Mouse (Mus musculus) liver, postnatal 0 days (tissue): ENCODE results near the gene Ankrd6. TPM values are rescaled to one million over a fixed set of nuclear protein-coding genes. Genes with fewer than 3 reads are reported as not detected.

Experiments used
- ATAC-seq: fragments of 200-750 bp; cut with Nextera tagmentation; 2 replicates; pipeline ENCODE4 v1.8.0; 2017; ENCODE audit warnings: mild to moderate bottlenecking, moderate library complexity
- DNase-seq: peaks from one replicate; pipeline ENCODE4 v3.0.0-alpha.2; 2016
- H3K27ac ChIP-seq: fragments of 300-500 bp; sonication (generic); 2 replicates; pipeline ENCODE4 v1.5.1; 2014; ENCODE audit warnings: antibody characterized with exemption, moderate library complexity, mild to moderate bottlenecking, low read depth
- H3K27me3 ChIP-seq: fragments of 300-500 bp; sonication (generic); 2 replicates; pipeline ENCODE4 v1.6.1; 2014; ENCODE audit warnings: low read length, control low read depth, mixed read lengths; ENCODE audit not compliant: insufficient read depth
- H3K36me3 ChIP-seq: fragments of 300-500 bp; sonication (generic); replicated peaks from 2 replicates; pipeline ENCODE4 v1.6.1; 2014; ENCODE audit warnings: mild to moderate bottlenecking, control low read depth, low read length, moderate library complexity, mixed read lengths; ENCODE audit not compliant: insufficient read depth
- H3K4me1 ChIP-seq: fragments of 300-500 bp; sonication (generic); 2 replicates; pipeline ENCODE4 v1.6.1; 2014; ENCODE audit warnings: antibody characterized with exemption, mild to moderate bottlenecking, control low read depth; ENCODE audit not compliant: insufficient read depth
- H3K4me2 ChIP-seq: fragments of 300-500 bp; sonication (generic); 2 replicates; pipeline ENCODE4 v1.6.1; 2014; ENCODE audit warnings: low read depth, mild to moderate bottlenecking, low read length, moderate library complexity, mixed read lengths
- H3K4me3 ChIP-seq: fragments of 300-500 bp; sonication (generic); 2 replicates; pipeline ENCODE4 v1.5.1; 2014; ENCODE audit warnings: low read depth, low read length
- H3K9ac ChIP-seq: fragments of 300-500 bp; sonication (generic); replicated peaks from 2 replicates; pipeline ENCODE4 v1.6.1; 2014; ENCODE audit warnings: mild to moderate bottlenecking, moderate library complexity
- H3K9me3 ChIP-seq: fragments of 300-500 bp; sonication (generic); 2 replicates; pipeline ENCODE4 v1.6.1; 2016; ENCODE audit warnings: mild to moderate bottlenecking, control low read depth, low read length, mixed read lengths
- CTCF ChIP-seq: sonication (generic); IDR thresholded peaks from 2 replicates; pipeline ENCODE4 v1.5.1; 2016; ENCODE audit warnings: antibody characterized with exemption, low read depth
- EP300 ChIP-seq: IDR thresholded peaks from 2 replicates; pipeline ENCODE4 v1.6.1; 2016; ENCODE audit warnings: antibody characterized with exemption, low read depth, mild to moderate bottlenecking
- WGBS: fragments of 180-500 bp; shearing (Covaris S2); extraction: QIAGEN DNeasy Blood & Tissue Kit; methylation state at CpG from one replicate; pipeline ENCODE4 v1.1.7; 2014; ENCODE audit not compliant: insufficient replicate concordance; 5-methylcytosine and 5-hydroxymethylcytosine counted together
- polyA plus RNA-seq: library from polyadenylated mRNA; unstranded; fragments of >200 nt; fragmentation: Nextera tagmentation; extraction: Ambion mirVana; gene quantifications from 2 replicates; pipeline ENCODE4 v1.2.1, GENCODE M21; 2015

Gene Ankrd6
- polyA plus RNA-seq, 1 experiment from 2014 or later: 0.54 TPM

- no peak for TF ChIP-seq CTCF
- no peak for TF ChIP-seq EP300
- Histone ChIP-seq H3K4me2 (no peak overlapping the region), H3K27me3 (no peaks in the 10 kb centered on the region), H3K4me1 (no peaks in the 10 kb centered on the region), H3K9ac (no peak overlapping the region), H3K36me3 (no peaks in the 10 kb centered on the region), H3K9me3 (no peaks in the 10 kb centered on the region), H3K4me3 (no peak overlapping the region), H3K27ac (no peak overlapping the region)
- WGBS: 75% methylated on average over 4 of the region's 4 CpGs
- DNase-seq: no peak
- no peak for ATAC-seq
Observed at GRCm38 (mm10) chr4:32789020-32789419, 161.6 kb downstream of the Ankrd6 start.

GRCm38 (mm10) chr4:32787110-32787509 is 163.5 kb downstream of the Ankrd6 start:
- Histone ChIP-seq H3K27me3 (no peaks in the 10 kb centered on the region), H3K36me3 (no peaks in the 10 kb centered on the region), H3K9ac (no peak overlapping the region), H3K9me3 (no peaks in the 10 kb centered on the region), H3K4me3 (no peak overlapping the region), H3K4me2 (no peak overlapping the region), H3K4me1 (no peaks in the 10 kb centered on the region), H3K27ac (no peak overlapping the region)
- TF ChIP-seq EP300 (peak; percentile 54; the same call in 1 of the 2 replicates), CTCF (no peak)
- DNase-seq (no peak), ATAC-seq (peak; percentile 78)
- 71% methylated on average over 1 of the region's 1 CpGs for WGBS

- Histone ChIP-seq H3K4me2 (no peak overlapping the region), H3K4me1 (no peaks in the 10 kb centered on the region), H3K36me3 (0 out of 2 replicates have a peak, but pooled peaks cover 8% of the 10 kb centered on the region), H3K9me3 (no peaks in the 10 kb centered on the region), H3K4me3 (no peak overlapping the region), H3K27ac (no peak overlapping the region), H3K27me3 (no peaks in the 10 kb centered on the region), H3K9ac (no peak overlapping the region)
- no peak for TF ChIP-seq CTCF
- no peak for TF ChIP-seq EP300
- DNase-seq (no peak), ATAC-seq (0 out of 2 replicates have a peak, but pooled peaks have one; percentile 29)
- WGBS: 77% methylated on average over 4 of the region's 4 CpGs
Observed at GRCm38 (mm10) chr4:32779996-32780395, 170.6 kb downstream of the Ankrd6 start.

GRCm38 (mm10) chr4:32770284-32770810 is 180.3 kb downstream of the Ankrd6 start:
- H3K27me3 ChIP-seq: no peaks in the 10 kb centered on the region
- H3K4me2 ChIP-seq: no peak overlapping the region
- H3K27ac ChIP-seq: no peak overlapping the region
- H3K9ac ChIP-seq: no peak overlapping the region
- WGBS: 86% methylated on average over 7 of the region's 7 CpGs
- DNase-seq (no peak), ATAC-seq (no peak)
- TF ChIP-seq EP300: no peak
- TF ChIP-seq CTCF: peak; percentile 55
- H3K4me3 ChIP-seq: no peak overlapping the region
- peaks cover 32% of the 10 kb centered on the region for H3K36me3 ChIP-seq
- no peaks in the 10 kb centered on the region for H3K9me3 ChIP-seq
- no peaks in the 10 kb centered on the region; the same call in 1 of the 2 replicates for H3K4me1 ChIP-seq

- peak overlapping the region; percentile 34; the same call in 1 of the 2 replicates for H3K4me2 ChIP-seq
- 55% methylated on average over 10 of the region's 10 CpGs for WGBS
- no peaks in the 10 kb centered on the region for H3K27me3 ChIP-seq
- TF ChIP-seq CTCF: no peak
- no peak for TF ChIP-seq EP300
- DNase-seq: peak; percentile 70
- H3K4me3 ChIP-seq: no peak overlapping the region
- no peaks in the 10 kb centered on the region for H3K9me3 ChIP-seq
- H3K9ac ChIP-seq: no peak overlapping the region
- H3K36me3 ChIP-seq: peaks cover 28% of the 10 kb centered on the region
- no peaks in the 10 kb centered on the region; the same call in 1 of the 2 replicates for H3K4me1 ChIP-seq
- ATAC-seq: peak; percentile 59
- H3K27ac ChIP-seq: no peak overlapping the region
Observed at GRCm38 (mm10) chr4:32768046-32768445, 182.6 kb downstream of the Ankrd6 start.

GRCm38 (mm10) chr4:32767471-32767870 is 183.2 kb downstream of the Ankrd6 start:
- no peak overlapping the region for H3K27ac ChIP-seq
- no peak for TF ChIP-seq CTCF
- TF ChIP-seq EP300: no peak
- no peaks in the 10 kb centered on the region for H3K27me3 ChIP-seq
- no peak overlapping the region for H3K9ac ChIP-seq
- H3K4me3 ChIP-seq: no peak overlapping the region
- WGBS: 86% methylated on average over 7 of the region's 7 CpGs
- DNase-seq (no peak), ATAC-seq (no peak)
- no peaks in the 10 kb centered on the region for H3K9me3 ChIP-seq
- no peaks in the 10 kb centered on the region; the same call in 1 of the 2 replicates for H3K4me1 ChIP-seq
- H3K4me2 ChIP-seq: no peak overlapping the region
- H3K36me3 ChIP-seq: peaks cover 31% of the 10 kb centered on the region

GRCm38 (mm10) chr4:32757430-32757829 is 193.2 kb downstream of the Ankrd6 start:
- no peaks in the 10 kb centered on the region for H3K4me1 ChIP-seq
- 87% methylated on average over 2 of the region's 2 CpGs for WGBS
- no peak for ATAC-seq
- H3K36me3 ChIP-seq: peaks cover 50% of the 10 kb centered on the region
- DNase-seq: no peak
- no peak overlapping the region for H3K27ac ChIP-seq
- H3K4me3 ChIP-seq: no peak overlapping the region
- TF ChIP-seq EP300 (no peak), CTCF (no peak)
- no peaks in the 10 kb centered on the region for H3K27me3 ChIP-seq
- H3K4me2 ChIP-seq: no peak overlapping the region
- no peaks in the 10 kb centered on the region for H3K9me3 ChIP-seq
- H3K9ac ChIP-seq: no peak overlapping the region

Other genes with a start within 250 kb of the Ankrd6 start
- gene Lyrm2, start 150.6 kb downstream of the Ankrd6 start, polyA plus RNA-seq: 46.3 and 48.6 TPM in 2 replicates
- gene Rragd, start 32.2 kb upstream of the Ankrd6 start, polyA plus RNA-seq: 1.7 and 1.8 TPM in 2 replicates
- 22.4 and 23.2 TPM in 2 replicates for gene Ube2j1, start 80.6 kb upstream of the Ankrd6 start, polyA plus RNA-seq
- gene Gabrr2, start 112.2 kb upstream of the Ankrd6 start, polyA plus RNA-seq: 0.06 TPM in 1 of 2 replicates, not detected in the other
- not detected in 2 replicates for gene Gabrr1, start 181.7 kb upstream of the Ankrd6 start, polyA plus RNA-seq
- 0.14 and 0.21 TPM in 2 replicates for gene Pm20d2, start 238.9 kb upstream of the Ankrd6 start, polyA plus RNA-seq